ENCODE assay signal across 25 mouse cellular contexts in genomic region chr16:91828160-91828559, GRCm38 (mm10).
DNase-seq lines count a peak whose midpoint lies in the region; ATAC-seq and TF ChIP-seq lines count a peak whose summit lies in the region.
"Had no signal": no experiment of that assay in that cellular context is flagged by ENCODE, and none has a peak within 500 bp of the region (broad histone marks: within the 10 kb centered on the region; RNA-seq: fewer than 3 reads in every experiment).

No protein-coding gene starts in this region.

- peaks cover 38% of the 10 kb centered on the region for H3K4me1 ChIP-seq in heart, embryonic 10.5 days
- peaks cover 2% of the 10 kb centered on the region; the same call in 1 of the 2 replicates for H3K4me1 ChIP-seq in heart, adult 2 months (ENCODE audit: control insufficient read depth, insufficient read depth, low read length)
- peaks cover 21% of the 10 kb centered on the region for H3K4me1 ChIP-seq in heart, embryonic 16.5 days (ENCODE audit: control insufficient read depth, insufficient read depth, low read length)
- peaks cover 33% of the 10 kb centered on the region for H3K4me1 ChIP-seq in liver, adult 2 months (ENCODE audit: control insufficient read depth, insufficient read depth, low read length)
- H3K4me1 ChIP-seq in liver, embryonic 11.5 days (replicated peaks; ENCODE audit: control insufficient read depth, insufficient read depth, low read length): peaks cover 27% of the 10 kb centered on the region
- H3K4me1 ChIP-seq in brown adipose tissue, adult 24 weeks (ENCODE audit: control insufficient read depth, insufficient read depth, insufficient read length, low read length): peaks cover 19% of the 10 kb centered on the region

- H3K27ac ChIP-seq in heart, embryonic 10.5 days: peak overlapping the region; percentile 72
- no peak overlapping the region for H3K27ac ChIP-seq in heart, adult 2 months
- peak overlapping the region; percentile 83 for H3K27ac ChIP-seq in heart, embryonic 16.5 days (ENCODE audit: low read length)
- peak overlapping the region; percentile 91 for H3K27ac ChIP-seq in liver, adult 2 months (replicated peaks; ENCODE audit: insufficient read depth, low read depth, low read length)
- H3K27ac ChIP-seq in liver, embryonic 11.5 days (ENCODE audit: low read depth, low read length): no peak overlapping the region
- peak overlapping the region; percentile 80 for H3K27ac ChIP-seq in brown adipose tissue, adult 24 weeks (replicated peaks; ENCODE audit: low read depth, low read length)
- H3K27ac ChIP-seq: embryonic facial prominence, embryonic 12.5 days; hindbrain, postnatal 0 days; midbrain, embryonic 13.5 days; neural tube, embryonic 13.5 days had no signal

- no peak for DNase-seq in heart, embryonic 10.5 days (ENCODE audit: low spot score)
- DNase-seq in heart, adult 2 months: no peak
- no peak for DNase-seq in heart, adult 8-10 months (ENCODE audit: low spot score)
- no peak for DNase-seq in liver, adult 2 months (ENCODE audit: extremely low read depth, low read depth, low spot score)
- no peak for DNase-seq in liver, embryonic 11.5 days (ENCODE audit: low spot score)
- no peak for DNase-seq in testis, postnatal 10 days (ENCODE audit: low spot score)
- DNase-seq: adrenal gland, postnatal 10 days; cerebellum, adult 2 months; cerebellum, postnatal 25 days; gastrocnemius, postnatal 25 days; kidney, adult 11 months; kidney, postnatal 14 days; left cerebral cortex, postnatal 4 days; lung, postnatal 10 days; retina, postnatal 1 day; right cerebral cortex, postnatal 25 days; spleen, adult 18-20 months; thymus, postnatal 14 days had no signal

- no peaks in the 10 kb centered on the region for H3K27me3 ChIP-seq in heart, embryonic 10.5 days (ENCODE audit: insufficient read depth, poor library complexity, severe bottlenecking)
- H3K27me3 ChIP-seq in heart, adult 2 months (ENCODE audit: control insufficient read depth, insufficient read depth, low read length): no peaks in the 10 kb centered on the region
- H3K27me3 ChIP-seq in heart, embryonic 16.5 days (ENCODE audit: control insufficient read depth, insufficient read depth, low read length): no peaks in the 10 kb centered on the region
- no peaks in the 10 kb centered on the region for H3K27me3 ChIP-seq in liver, adult 2 months (ENCODE audit: control insufficient read depth, insufficient read depth, low read length)
- no peaks in the 10 kb centered on the region for H3K27me3 ChIP-seq in liver, embryonic 11.5 days (replicated peaks; ENCODE audit: control insufficient read depth, insufficient read depth, low read length)
- H3K27me3 ChIP-seq: embryonic facial prominence, embryonic 12.5 days; liver, embryonic 15.5 days; midbrain, embryonic 13.5 days; neural tube, embryonic 13.5 days had no signal

- H3K79me2 ChIP-seq in heart, adult 2 months (replicated peaks; ENCODE audit: control insufficient read depth, insufficient read depth, low read length): no peaks in the 10 kb centered on the region
- H3K79me2 ChIP-seq in liver, adult 2 months (ENCODE audit: control insufficient read depth, insufficient read depth, low read length): peaks cover 4% of the 10 kb centered on the region; the same call in 1 of the 2 replicates

- intact Hi-C loops in heart, adult 2 months (cut with DNase I): no loop called here

- peak overlapping the region; percentile 16; the same call in 1 of the 2 replicates for H3K4me3 ChIP-seq in heart, embryonic 10.5 days
- no peak overlapping the region for H3K4me3 ChIP-seq in heart, adult 2 months
- no peak overlapping the region for H3K4me3 ChIP-seq in heart, embryonic 16.5 days (ENCODE audit: low read length)
- H3K4me3 ChIP-seq in liver, adult 2 months (ENCODE audit: insufficient read depth, low read depth, low read length): no peak overlapping the region
- no peak overlapping the region for H3K4me3 ChIP-seq in liver, embryonic 11.5 days (ENCODE audit: low read depth, low read length)
- no peak overlapping the region for H3K4me3 ChIP-seq in brown adipose tissue, adult 24 weeks (ENCODE audit: insufficient read depth, low read depth, low read length)
- H3K4me3 ChIP-seq: embryonic facial prominence, embryonic 12.5 days; liver, embryonic 15.5 days; midbrain, embryonic 13.5 days; neural tube, embryonic 13.5 days had no signal

- no peak overlapping the region for H3K9ac ChIP-seq in heart, adult 2 months (ENCODE audit: low read depth, low read length)
- H3K9ac ChIP-seq in heart, embryonic 16.5 days (ENCODE audit: low read length): peak overlapping the region; percentile 43; the same call in 1 of the 2 replicates
- peak overlapping the region; percentile 5; the same call in 1 of the 2 replicates for H3K9ac ChIP-seq in liver, adult 2 months (ENCODE audit: low read depth, low read length)
- no peak overlapping the region for H3K9ac ChIP-seq in liver, embryonic 11.5 days (ENCODE audit: low read depth, low read length)
- H3K9ac ChIP-seq: embryonic facial prominence, embryonic 12.5 days; liver, embryonic 15.5 days; midbrain, embryonic 13.5 days; neural tube, embryonic 13.5 days had no signal

- no peaks in the 10 kb centered on the region for H3K9me3 ChIP-seq in heart, embryonic 10.5 days
- no peaks in the 10 kb centered on the region for H3K9me3 ChIP-seq in heart, embryonic 16.5 days (replicated peaks; ENCODE audit: control insufficient read depth, low read length)
- no peaks in the 10 kb centered on the region for H3K9me3 ChIP-seq in liver, embryonic 11.5 days (ENCODE audit: control insufficient read depth, low read length)
- H3K9me3 ChIP-seq: embryonic facial prominence, embryonic 12.5 days; liver, embryonic 15.5 days; midbrain, embryonic 13.5 days; neural tube, embryonic 13.5 days had no signal

- WGBS in heart, embryonic 10.5 days: 52% methylated on average over 7 of the region's 7 CpGs
- WGBS in heart, adult 2 months: 71% methylated on average over 7 of the region's 7 CpGs
- WGBS in heart, embryonic 16.5 days: 41% methylated on average over 7 of the region's 7 CpGs
- WGBS in liver, adult 2 months: 22% methylated on average over 7 of the region's 7 CpGs
- 75% methylated on average over 7 of the region's 7 CpGs for WGBS in liver, embryonic 11.5 days

- ATAC-seq in heart, embryonic 16.5 days (replicated peaks; ENCODE audit: extremely low read depth, insufficient read depth, low FRiP score): 0 out of 2 replicates have a peak, but pooled peaks have one; percentile 45
- ATAC-seq in liver, embryonic 11.5 days (replicated peaks; ENCODE audit: low FRiP score): no peak
- ATAC-seq: hindbrain, postnatal 0 days; midbrain, embryonic 13.5 days had no signal

- no peak for TF ChIP-seq POLR2A in heart, adult 2 months (IDR thresholded peaks at IDR 0.05; ENCODE audit: insufficient read depth, low read depth, low read length)
- TF ChIP-seq POLR2A in liver, adult 2 months (IDR thresholded peaks at IDR 0.05; ENCODE audit: extremely low read depth, insufficient read depth, low read length): no peak

- TF ChIP-seq EP300 in heart, adult 2 months (IDR thresholded peaks at IDR 0.05; ENCODE audit: insufficient read depth, low read depth, low read length): no peak

- H3K36me3 ChIP-seq in heart, embryonic 10.5 days: peaks cover 39% of the 10 kb centered on the region
- H3K36me3 ChIP-seq in heart, adult 2 months (ENCODE audit: control insufficient read depth, insufficient read depth, low read length): peaks cover 5% of the 10 kb centered on the region; the same call in 1 of the 2 replicates
- peaks cover 12% of the 10 kb centered on the region for H3K36me3 ChIP-seq in heart, embryonic 16.5 days (ENCODE audit: control insufficient read depth, insufficient read depth)
- peaks cover 6% of the 10 kb centered on the region for H3K36me3 ChIP-seq in liver, adult 2 months (ENCODE audit: control insufficient read depth, insufficient read depth, low read length)
- H3K36me3 ChIP-seq in liver, embryonic 11.5 days (ENCODE audit: control insufficient read depth, insufficient read depth, low read length): peaks cover 7% of the 10 kb centered on the region; the same call in 1 of the 2 replicates

- TF ChIP-seq CTCF in heart, adult 2 months (IDR thresholded peaks at IDR 0.05): no peak
- TF ChIP-seq CTCF in liver, adult 2 months (IDR thresholded peaks at IDR 0.05; ENCODE audit: low read depth, low read length): no peak

- H3K4me2 ChIP-seq in heart, embryonic 16.5 days (ENCODE audit: low read depth, low read length): no peak overlapping the region
- no peak overlapping the region for H3K4me2 ChIP-seq in liver, embryonic 11.5 days
- H3K4me2 ChIP-seq: embryonic facial prominence, embryonic 12.5 days; liver, embryonic 15.5 days; midbrain, embryonic 13.5 days; neural tube, embryonic 13.5 days had no signal

Comparison
In these comparisons a context has a peak if more than half of its experiments do, and no peak if none do; other contexts are left out.
1. H3K27ac ChIP-seq: peak in heart, embryonic 10.5 days (single experiment), heart, embryonic 16.5 days (single experiment), liver, adult 2 months (single experiment) and brown adipose tissue, adult 24 weeks (single experiment); none in heart, adult 2 months (single experiment) and liver, embryonic 11.5 days (single experiment).
2. H3K9ac ChIP-seq: peak in heart, embryonic 16.5 days (single experiment) and liver, adult 2 months (single experiment); none in heart, adult 2 months (single experiment) and liver, embryonic 11.5 days (single experiment).